ENCODE assay signal across 8 mouse cellular contexts in the genomic region with DNA sequence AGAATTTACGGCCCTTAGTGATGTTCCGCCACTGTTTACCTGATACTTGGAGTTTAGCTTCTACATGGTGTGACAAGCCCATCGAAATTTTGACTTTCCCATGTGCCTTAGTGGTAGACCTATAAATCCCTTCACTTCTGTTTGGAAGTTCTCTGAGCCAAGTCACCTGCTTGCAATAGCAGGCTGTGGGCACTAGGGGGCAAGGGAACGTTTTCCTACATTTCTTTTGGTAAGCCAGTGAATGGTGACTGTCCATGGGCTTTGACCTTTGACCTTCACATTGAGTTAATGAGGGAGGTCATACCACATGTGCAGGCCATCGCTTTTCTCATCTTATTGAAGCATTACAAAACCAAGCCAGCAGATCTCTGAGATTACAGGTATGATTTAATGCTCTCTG. TPM values are rescaled to one million over a fixed set of nuclear protein-coding genes. Genes with fewer than 3 reads are reported as not detected.
DNase-seq lines count a peak whose midpoint lies in the region; ATAC-seq and TF ChIP-seq lines count a peak whose summit lies in the region.
"Had no signal": no experiment of that assay in that cellular context is flagged by ENCODE, and none has a peak within 500 bp of the region (broad histone marks: within the 10 kb centered on the region; RNA-seq: fewer than 3 reads in every experiment).

No protein-coding gene starts in this region.

- H3K9ac ChIP-seq in embryonic facial prominence, embryonic 11.5 days (replicated peaks; ENCODE audit: low read length): no peak overlapping the region
- H3K9ac ChIP-seq in kidney, postnatal 0 days (ENCODE audit: low read depth, low read length): no peak overlapping the region
- no peak overlapping the region for H3K9ac ChIP-seq in lung, postnatal 0 days (replicated peaks; ENCODE audit: low read depth)

- H3K36me3 ChIP-seq in embryonic facial prominence, embryonic 11.5 days (replicated peaks; ENCODE audit: control insufficient read depth, insufficient read depth, low read depth, low read length): no peaks in the 10 kb centered on the region
- no peaks in the 10 kb centered on the region for H3K36me3 ChIP-seq in kidney, postnatal 0 days (ENCODE audit: insufficient read depth, low read length)
- no peaks in the 10 kb centered on the region for H3K36me3 ChIP-seq in lung, postnatal 0 days (ENCODE audit: insufficient read depth, low read length)
- no peaks in the 10 kb centered on the region for H3K36me3 ChIP-seq in small intestine, adult 2 months (ENCODE audit: control insufficient read depth, insufficient read depth, low read length)

- DNase-seq in 3T3-L1 (ENCODE audit: low read depth, low spot score): peak; percentile 68
- peak; percentile 70 to 76 for DNase-seq in B cell, adult 2 months
- DNase-seq in adrenal gland, postnatal 36 days: peak; percentile 77 to 81
- peak; percentile 76 for DNase-seq in embryonic facial prominence, embryonic 11.5 days (ENCODE audit: low spot score)
- DNase-seq in kidney, postnatal 0 days (ENCODE audit: low spot score): peak; percentile 63
- peak; percentile 63 for DNase-seq in lung, postnatal 0 days (ENCODE audit: low spot score)

- no peak overlapping the region for H3K27ac ChIP-seq in embryonic facial prominence, embryonic 11.5 days (replicated peaks; ENCODE audit: low read depth, low read length)
- no peak overlapping the region for H3K27ac ChIP-seq in kidney, postnatal 0 days
- H3K27ac ChIP-seq in lung, postnatal 0 days (ENCODE audit: low read length): no peak overlapping the region
- no peak overlapping the region for H3K27ac ChIP-seq in small intestine, adult 2 months (ENCODE audit: insufficient read depth, low read depth, low read length)

- no peak overlapping the region for H3K4me2 ChIP-seq in embryonic facial prominence, embryonic 11.5 days (ENCODE audit: low read depth, low read length)
- H3K4me2 ChIP-seq in kidney, postnatal 0 days (ENCODE audit: low read length): no peak overlapping the region
- no peak overlapping the region for H3K4me2 ChIP-seq in lung, postnatal 0 days (replicated peaks; ENCODE audit: low read depth, low read length)

- H3K27me3 ChIP-seq in embryonic facial prominence, embryonic 11.5 days (ENCODE audit: control insufficient read depth, insufficient read depth, low read length): no peaks in the 10 kb centered on the region
- no peaks in the 10 kb centered on the region for H3K27me3 ChIP-seq in kidney, postnatal 0 days (ENCODE audit: insufficient read depth, low read length)
- no peaks in the 10 kb centered on the region for H3K27me3 ChIP-seq in lung, postnatal 0 days (replicated peaks; ENCODE audit: insufficient read depth, low read length)
- H3K27me3 ChIP-seq in small intestine, adult 2 months (ENCODE audit: control insufficient read depth, insufficient read depth, low read length): no peaks in the 10 kb centered on the region

- no peaks in the 10 kb centered on the region for H3K9me3 ChIP-seq in embryonic facial prominence, embryonic 11.5 days (replicated peaks; ENCODE audit: control insufficient read depth, low read length)
- no peaks in the 10 kb centered on the region for H3K9me3 ChIP-seq in kidney, postnatal 0 days (replicated peaks; ENCODE audit: low read length)
- H3K9me3 ChIP-seq in lung, postnatal 0 days (ENCODE audit: low read length): no peaks in the 10 kb centered on the region

- 0 out of 2 replicates have a peak, but pooled peaks have one; percentile 18 for TF ChIP-seq EP300 in lung, postnatal 0 days (IDR thresholded peaks at IDR 0.05)

- TF ChIP-seq POLR2A in small intestine, adult 2 months (IDR thresholded peaks at IDR 0.05; ENCODE audit: low read depth, low read length): no peak

- H3K4me3 ChIP-seq in embryonic facial prominence, embryonic 11.5 days (ENCODE audit: low read depth, low read length): no peak overlapping the region
- no peak overlapping the region for H3K4me3 ChIP-seq in kidney, postnatal 0 days (replicated peaks; ENCODE audit: low read depth, low read length)
- H3K4me3 ChIP-seq in lung, postnatal 0 days (ENCODE audit: low read depth, low read length): no peak overlapping the region
- H3K4me3 ChIP-seq in small intestine, adult 2 months (ENCODE audit: low read depth, low read length): no peak overlapping the region

- peak; percentile 82 for TF ChIP-seq CTCF in kidney, postnatal 0 days (IDR thresholded peaks at IDR 0.05; ENCODE audit: low read depth)
- TF ChIP-seq CTCF in lung, postnatal 0 days (IDR thresholded peaks at IDR 0.05): peak; percentile 93
- peak; percentile 65; the same call in 1 of the 2 replicates for TF ChIP-seq CTCF in small intestine, adult 2 months (IDR thresholded peaks at IDR 0.05; ENCODE audit: extremely low read depth, insufficient read length, insufficient replicate concordance, low read depth, low read length)

- WGBS in embryonic facial prominence, embryonic 11.5 days: 47% methylated on average over 5 of the region's 5 CpGs
- WGBS in kidney, postnatal 0 days: 43% methylated on average over 5 of the region's 5 CpGs
- 52% methylated on average over 5 of the region's 5 CpGs for WGBS in lung, postnatal 0 days
- WGBS in small intestine, adult 2 months: 29% methylated on average over 5 of the region's 5 CpGs

- ATAC-seq in embryonic facial prominence, embryonic 11.5 days (replicated peaks; ENCODE audit: insufficient number of reproducible peaks, low FRiP score, low TSS enrichment, low read depth): no peak
- no peak for ATAC-seq in kidney, postnatal 0 days (replicated peaks; ENCODE audit: low FRiP score, low read depth)
- ATAC-seq in lung, postnatal 0 days: 0 out of 2 replicates have a peak, but pooled peaks have one; percentile 22

- peaks cover 2% of the 10 kb centered on the region; the same call in 1 of the 2 replicates for H3K4me1 ChIP-seq in embryonic facial prominence, embryonic 11.5 days (ENCODE audit: control insufficient read depth, insufficient read depth, low read length)
- 0 out of 2 replicates have a peak, but pooled peaks cover 5% of the 10 kb centered on the region for H3K4me1 ChIP-seq in kidney, postnatal 0 days (replicated peaks; ENCODE audit: insufficient read depth, low read length)
- no peaks in the 10 kb centered on the region for H3K4me1 ChIP-seq in lung, postnatal 0 days (ENCODE audit: insufficient read depth, low read depth, low read length)
- peaks cover 10% of the 10 kb centered on the region for H3K4me1 ChIP-seq in small intestine, adult 2 months (ENCODE audit: control insufficient read depth, insufficient read depth, insufficient read length, low read length)

RNA-seq across cellular contexts. Expression of a gene that starts 8.0 kb away (rescaled TPM):
- not detected for total RNA-seq in adrenal gland, postnatal 36 days (2021)
- polyA plus RNA-seq in embryonic facial prominence, embryonic 11.5 days (2014; fragmentation: Nextera tagmentation; extraction: Ambion mirVana): not detected in 2 replicates
- 0.29 and 0.36 TPM in 2 replicates for polyA plus RNA-seq in kidney, postnatal 0 days (2015; fragmentation: Nextera tagmentation; extraction: Ambion mirVana)
- polyA plus RNA-seq in lung, postnatal 0 days (2015; fragmentation: Nextera tagmentation; extraction: Ambion mirVana): 0.11 and 0.21 TPM in 2 replicates
- 0.11 TPM in 1 of 2 replicates, not detected in the other for polyA plus RNA-seq in small intestine, adult 2 months (2012; rRNA removed)
- total RNA-seq: layer of hippocampus, adult 18-20 months had no signal
